23 mouse cellular contexts compared by ENCODE assay signal in the genomic region with DNA sequence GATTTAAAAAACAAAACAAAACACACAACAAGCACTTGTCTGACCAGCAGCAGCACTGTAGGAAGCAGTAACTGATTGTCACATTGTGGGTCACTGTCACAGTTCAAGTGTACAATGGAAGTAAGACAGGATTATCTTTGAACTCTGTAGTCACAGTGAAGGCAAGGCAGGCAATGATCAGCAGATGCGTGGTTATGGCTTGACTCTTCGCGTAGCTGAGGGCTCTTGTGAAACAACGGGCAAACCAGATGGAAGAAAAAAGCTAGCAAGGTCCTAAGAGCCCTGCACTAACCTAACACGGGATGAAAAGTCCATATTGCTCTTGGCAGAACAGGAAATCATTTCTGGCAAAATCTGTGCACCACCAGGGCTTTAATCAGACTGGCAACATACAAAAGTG. TPM values are rescaled to one million over a fixed set of nuclear protein-coding genes. Genes with fewer than 3 reads are reported as not detected.
A peak's percentile ranks its signal among the peaks of the same experiment; 100 is the strongest.
DNase-seq lines count a peak whose midpoint lies in the region; ATAC-seq and TF ChIP-seq lines count a peak whose summit lies in the region.
"Had no signal": no experiment of that assay in that cellular context is flagged by ENCODE, and none has a peak within 500 bp of the region (broad histone marks: within the 10 kb centered on the region; RNA-seq: fewer than 3 reads in every experiment).

No protein-coding gene starts in this region.

- H3K27ac ChIP-seq in heart, embryonic 11.5 days (ENCODE audit: low read depth, low read length): no peak overlapping the region
- H3K27ac ChIP-seq in liver, embryonic 15.5 days (replicated peaks): no peak overlapping the region
- H3K27ac ChIP-seq in liver, postnatal 0 days (ENCODE audit: low read depth): no peak overlapping the region
- H3K27ac ChIP-seq in midbrain, embryonic 11.5 days (ENCODE audit: low read depth, low read length): no peak overlapping the region
- no peak overlapping the region for H3K27ac ChIP-seq in midbrain, embryonic 13.5 days
- H3K27ac ChIP-seq: embryonic facial prominence, embryonic 10.5 days; embryonic facial prominence, embryonic 12.5 days; forebrain, embryonic 13.5 days; forebrain, embryonic 15.5 days had no signal

- no peak overlapping the region for H3K4me3 ChIP-seq in heart, embryonic 11.5 days (ENCODE audit: low read depth, low read length)
- H3K4me3 ChIP-seq in liver, embryonic 15.5 days (replicated peaks): no peak overlapping the region
- no peak overlapping the region for H3K4me3 ChIP-seq in liver, postnatal 0 days (ENCODE audit: low read depth, low read length)
- no peak overlapping the region for H3K4me3 ChIP-seq in midbrain, embryonic 11.5 days (ENCODE audit: low read depth, low read length)
- no peak overlapping the region for H3K4me3 ChIP-seq in midbrain, embryonic 13.5 days (replicated peaks)

- no peaks in the 10 kb centered on the region for H3K27me3 ChIP-seq in heart, embryonic 11.5 days (ENCODE audit: control insufficient read depth, insufficient read depth, low read length)
- H3K27me3 ChIP-seq in liver, embryonic 15.5 days: peaks cover 3% of the 10 kb centered on the region; the same call in 1 of the 2 replicates
- H3K27me3 ChIP-seq in liver, postnatal 0 days (ENCODE audit: insufficient read depth, low read length): no peaks in the 10 kb centered on the region
- H3K27me3 ChIP-seq in midbrain, embryonic 11.5 days (ENCODE audit: control insufficient read depth, insufficient read depth, low read length): no peaks in the 10 kb centered on the region
- no peaks in the 10 kb centered on the region for H3K27me3 ChIP-seq in midbrain, embryonic 13.5 days
- H3K27me3 ChIP-seq: CH12.LX; forebrain, embryonic 15.5 days; Patski had no signal

- H3K9me3 ChIP-seq in heart, embryonic 11.5 days (replicated peaks; ENCODE audit: control insufficient read depth, low read length): no peaks in the 10 kb centered on the region
- no peaks in the 10 kb centered on the region for H3K9me3 ChIP-seq in liver, embryonic 15.5 days (replicated peaks)
- no peaks in the 10 kb centered on the region for H3K9me3 ChIP-seq in liver, postnatal 0 days (ENCODE audit: low read length)
- no peaks in the 10 kb centered on the region for H3K9me3 ChIP-seq in midbrain, embryonic 11.5 days (ENCODE audit: control insufficient read depth, low read length)
- H3K9me3 ChIP-seq in midbrain, embryonic 13.5 days: no peaks in the 10 kb centered on the region
- H3K9me3 ChIP-seq: embryonic facial prominence, embryonic 10.5 days; embryonic facial prominence, embryonic 12.5 days; forebrain, embryonic 13.5 days; forebrain, embryonic 15.5 days; G1E had no signal

- no peak for TF ChIP-seq EP300 in liver, postnatal 0 days (IDR thresholded peaks at IDR 0.05; ENCODE audit: low read depth)

- no peak for TF ChIP-seq CTCF in liver, postnatal 0 days (IDR thresholded peaks at IDR 0.05; ENCODE audit: low read depth)

- H3K4me1 ChIP-seq in heart, embryonic 11.5 days (ENCODE audit: control insufficient read depth, insufficient read depth, low read length): peaks cover 29% of the 10 kb centered on the region
- peaks cover 43% of the 10 kb centered on the region for H3K4me1 ChIP-seq in liver, embryonic 15.5 days (replicated peaks)
- peaks cover 15% of the 10 kb centered on the region for H3K4me1 ChIP-seq in liver, postnatal 0 days (ENCODE audit: insufficient read depth)
- peaks cover 26% of the 10 kb centered on the region; the same call in 1 of the 2 replicates for H3K4me1 ChIP-seq in midbrain, embryonic 11.5 days (ENCODE audit: control insufficient read depth, insufficient read depth, low read length)
- peaks cover 32% of the 10 kb centered on the region for H3K4me1 ChIP-seq in midbrain, embryonic 13.5 days (replicated peaks)

- H3K36me3 ChIP-seq in heart, embryonic 11.5 days (ENCODE audit: control insufficient read depth, insufficient read depth, low read length): peaks cover 5% of the 10 kb centered on the region; the same call in 1 of the 2 replicates
- H3K36me3 ChIP-seq in liver, embryonic 15.5 days (replicated peaks): peaks cover 16% of the 10 kb centered on the region
- H3K36me3 ChIP-seq in liver, postnatal 0 days (replicated peaks; ENCODE audit: insufficient read depth, low read length): peaks cover 5% of the 10 kb centered on the region; the same call in 1 of the 2 replicates
- 0 out of 2 replicates have a peak, but pooled peaks cover 2% of the 10 kb centered on the region for H3K36me3 ChIP-seq in midbrain, embryonic 11.5 days (ENCODE audit: control insufficient read depth, insufficient read depth, low read length)
- peaks cover 22% of the 10 kb centered on the region for H3K36me3 ChIP-seq in midbrain, embryonic 13.5 days

- no peak for ATAC-seq in heart, embryonic 11.5 days (replicated peaks; ENCODE audit: insufficient number of reproducible peaks, low FRiP score, low TSS enrichment)
- no peak for ATAC-seq in liver, embryonic 15.5 days (ENCODE audit: insufficient read depth)
- ATAC-seq in liver, postnatal 0 days: no peak
- ATAC-seq in midbrain, embryonic 11.5 days (ENCODE audit: low FRiP score): no peak
- no peak for ATAC-seq in midbrain, embryonic 13.5 days
- ATAC-seq: activated CD4-positive, CD25-positive, alpha-beta regulatory T cell, adult 4 months; CD4-positive, CD25-positive, alpha-beta regulatory T cell, adult 4 months; forebrain, embryonic 13.5 days; forebrain, embryonic 15.5 days; Patski had no signal

- no peak overlapping the region for H3K9ac ChIP-seq in heart, embryonic 11.5 days (ENCODE audit: low read depth, low read length)
- H3K9ac ChIP-seq in liver, embryonic 15.5 days: no peak overlapping the region
- H3K9ac ChIP-seq in liver, postnatal 0 days (replicated peaks): no peak overlapping the region
- no peak overlapping the region for H3K9ac ChIP-seq in midbrain, embryonic 11.5 days (ENCODE audit: low read length)
- H3K9ac ChIP-seq in midbrain, embryonic 13.5 days (replicated peaks): no peak overlapping the region

- DNase-seq in heart, adult 11 months: peak; percentile 80
- no peak for DNase-seq in liver, postnatal 0 days
- DNase-seq in midbrain, embryonic 11.5 days (ENCODE audit: low spot score, missing footprints): peak; percentile 80
- DNase-seq: adrenal gland, adult 8-10 months; adrenal gland, postnatal 14 days; adrenal gland, postnatal 36 days; B cell, adult 2 months; cerebellum, adult 11-12 months; cerebellum, adult 9-10 months; cerebellum, postnatal 10 days; cerebellum, postnatal 25 days had no signal

- 79% methylated on average over 5 of the region's 5 CpGs for WGBS in heart, embryonic 11.5 days (ENCODE audit: insufficient replicate concordance)
- 72% methylated on average over 5 of the region's 5 CpGs for WGBS in liver, embryonic 15.5 days (ENCODE audit: insufficient replicate concordance)
- 68% methylated on average over 5 of the region's 5 CpGs for WGBS in liver, postnatal 0 days (ENCODE audit: insufficient replicate concordance)
- WGBS in midbrain, embryonic 11.5 days: 84% methylated on average over 5 of the region's 5 CpGs
- 85% methylated on average over 5 of the region's 5 CpGs for WGBS in midbrain, embryonic 13.5 days

- H3K4me2 ChIP-seq in heart, embryonic 11.5 days: no peak overlapping the region
- peak overlapping the region; percentile 91; the same call in 1 of the 2 replicates for H3K4me2 ChIP-seq in liver, embryonic 15.5 days
- H3K4me2 ChIP-seq in liver, postnatal 0 days (ENCODE audit: low read depth, low read length): no peak overlapping the region
- no peak overlapping the region for H3K4me2 ChIP-seq in midbrain, embryonic 11.5 days
- H3K4me2 ChIP-seq in midbrain, embryonic 13.5 days (replicated peaks): no peak overlapping the region

RNA-seq across cellular contexts. Expression of a gene that starts 1.5 kb away (rescaled TPM):
- 7.0 and 7.8 TPM in 2 replicates for polyA plus RNA-seq in heart, embryonic 11.5 days (2014; fragmentation: Nextera tagmentation; extraction: Ambion mirVana)
- 1.5 and 2.2 TPM in 2 replicates for polyA plus RNA-seq in liver, embryonic 15.5 days (2015; fragmentation: Nextera tagmentation; extraction: Ambion mirVana)
- 2.1 and 2.4 TPM in 2 replicates for polyA plus RNA-seq in liver, postnatal 0 days (2015; fragmentation: Nextera tagmentation; extraction: Ambion mirVana)
- 4.6 and 5.0 TPM in 2 replicates for polyA plus RNA-seq in midbrain, embryonic 11.5 days (2014; fragmentation: Nextera tagmentation; extraction: Ambion mirVana)
- 6.6 and 7.7 TPM in 2 replicates for polyA plus RNA-seq in midbrain, embryonic 13.5 days (2015; fragmentation: Nextera tagmentation; extraction: Ambion mirVana)
